Mouse (Mus musculus) ES-Bruce4 (cell line): ENCODE results near the gene Intu.

Source experiments
- CTCF ChIP-seq: IDR thresholded peaks from one replicate; pipeline ENCODE4 v1.8.1; 2011; ENCODE audit warnings: low read depth, low read length
- POLR2A ChIP-seq: IDR thresholded peaks from one replicate; pipeline ENCODE4 v1.8.1; 2011; ENCODE audit warnings: low read length; ENCODE audit not compliant: insufficient read depth

DNA sequence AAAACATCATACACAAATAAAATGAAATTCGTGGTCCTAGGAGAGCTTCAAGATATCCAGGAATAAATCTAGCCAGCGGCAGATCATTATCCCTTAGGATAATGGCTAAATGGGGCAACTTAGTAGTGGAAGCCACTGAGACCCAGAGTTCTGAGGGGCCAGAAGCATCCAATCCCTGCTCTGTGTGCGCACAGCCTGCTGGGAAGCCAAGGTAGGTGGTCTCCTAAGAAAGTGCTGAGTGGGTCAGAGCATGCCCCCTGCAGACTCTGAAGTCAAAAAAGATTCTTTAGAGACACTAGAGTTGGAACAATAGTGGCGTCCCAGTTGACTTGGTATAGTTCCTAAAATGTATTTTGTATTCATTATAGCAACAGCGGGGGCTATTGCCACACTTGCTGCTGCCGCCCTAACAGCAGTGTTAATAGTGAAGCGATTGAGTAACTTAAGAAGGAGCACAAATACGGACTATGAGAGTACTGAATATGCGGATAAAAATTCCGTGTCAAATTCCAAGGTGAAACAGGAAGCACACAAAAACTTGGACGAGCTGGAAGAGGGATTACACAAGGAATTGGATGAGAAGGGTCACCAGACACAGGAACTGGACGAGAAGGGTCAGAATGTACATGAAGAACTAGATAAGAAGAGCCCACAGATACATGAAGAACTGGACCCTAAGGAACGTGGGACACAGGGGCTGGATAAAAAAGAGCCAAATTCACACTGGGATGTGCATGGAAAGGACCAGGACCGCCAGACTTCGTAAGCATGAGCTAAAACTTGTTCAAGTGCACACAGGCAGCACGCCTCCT, 213.1 kb downstream of the Intu start, which contains the start of gene Hspa4l:
- no peak for TF ChIP-seq CTCF
- TF ChIP-seq POLR2A, result no peak
